Mouse (Mus musculus): ENCODE data around the gene Kif1bp. TPM values are rescaled to one million over a fixed set of nuclear protein-coding genes. Genes with fewer than 3 reads are reported as not detected.
"Not testable (repeated sequence)": the region's sequence is repeated elsewhere in the genome, so short reads cannot be mapped to it uniquely, and the experiment has no call there.

Kif1bp gene
- polyA plus RNA-seq, 1 experiment from 2014 or later = 21.7 TPM

GRCm38 (mm10) chr10:62601053-62601791, 23.0 kb upstream of the Kif1bp start:
- no peaks in the 10 kb centered on the region for H3K4me1 ChIP-seq (replicated peaks; ENCODE audit: control insufficient read depth, insufficient read depth, low read length)
- WGBS = 10% methylated on average over 20 of the region's 20 CpGs
- no peaks in the 10 kb centered on the region for H3K27me3 ChIP-seq (replicated peaks; ENCODE audit: control insufficient read depth, insufficient read depth, low read length)
- H3K27ac ChIP-seq (ENCODE audit: low read depth, low read length) = no peak overlapping the region
- H3K9me3 ChIP-seq (ENCODE audit: control insufficient read depth) = no peaks in the 10 kb centered on the region
- H3K4me2 ChIP-seq (replicated peaks; ENCODE audit: low read depth) = peak overlapping the region; percentile 92
- TF ChIP-seq CTCF (IDR thresholded peaks at IDR 0.05; ENCODE audit: low read depth) = no peak
- H3K4me3 ChIP-seq (ENCODE audit: low read depth, low read length) = peak overlapping the region; percentile 82
- H3K9ac ChIP-seq (ENCODE audit: low read depth, low read length) = peak overlapping the region; percentile 62
- ATAC-seq = no peak
- peaks cover 18% of the 10 kb centered on the region for H3K36me3 ChIP-seq (ENCODE audit: control insufficient read depth, insufficient read depth)

DNA sequence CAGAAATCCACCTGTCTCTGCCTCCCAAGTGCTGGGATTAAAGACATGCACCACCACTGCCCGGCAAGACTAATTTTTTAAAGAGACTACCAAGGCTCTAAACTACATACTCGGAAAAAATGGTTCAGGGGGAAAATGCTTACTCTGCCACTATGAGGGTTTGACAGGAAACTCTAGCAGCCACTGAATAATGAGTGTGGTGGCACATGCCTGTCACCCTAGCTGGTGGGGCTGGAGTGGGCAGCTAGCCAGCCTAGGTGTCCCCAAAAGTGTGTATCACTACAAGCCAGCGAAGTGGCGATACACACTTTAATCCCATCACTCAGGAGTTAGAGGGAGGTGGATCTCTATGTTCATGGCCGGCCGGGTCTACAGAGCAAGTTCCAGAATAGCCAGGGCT, 21.8 kb upstream of the Kif1bp start:
- Histone ChIP-seq H3K4me3 (ENCODE audit: low read depth, low read length) (no peak overlapping the region), H3K4me2 (replicated peaks; ENCODE audit: low read depth) (no peak overlapping the region), H3K27me3 (replicated peaks; ENCODE audit: control insufficient read depth, insufficient read depth, low read length) (no peaks in the 10 kb centered on the region), H3K36me3 (ENCODE audit: control insufficient read depth, insufficient read depth) (peaks cover 19% of the 10 kb centered on the region), H3K9ac (ENCODE audit: low read depth, low read length) (no peak overlapping the region), H3K27ac (ENCODE audit: low read depth, low read length) (no peak overlapping the region), H3K9me3 (ENCODE audit: control insufficient read depth) (no peaks in the 10 kb centered on the region), H3K4me1 (replicated peaks; ENCODE audit: control insufficient read depth, insufficient read depth, low read length) (no peaks in the 10 kb centered on the region)
- TF ChIP-seq CTCF (IDR thresholded peaks at IDR 0.05; ENCODE audit: low read depth) = no peak
- WGBS = 88% methylated on average over 6 of the region's 6 CpGs
- no peak for ATAC-seq

- not testable (repeated sequence) for H3K27ac ChIP-seq (ENCODE audit: low read depth, low read length); H3K27me3 ChIP-seq (replicated peaks; ENCODE audit: control insufficient read depth, insufficient read depth, low read length); H3K4me3 ChIP-seq (ENCODE audit: low read depth, low read length); H3K9ac ChIP-seq (ENCODE audit: low read depth, low read length); H3K9me3 ChIP-seq (ENCODE audit: control insufficient read depth); ATAC-seq; H3K4me1 ChIP-seq (replicated peaks; ENCODE audit: control insufficient read depth, insufficient read depth, low read length); H3K4me2 ChIP-seq (replicated peaks; ENCODE audit: low read depth)
- 91% methylated on average over 3 of the region's 3 CpGs for WGBS
- peaks cover 25% of the 10 kb centered on the region for H3K36me3 ChIP-seq (ENCODE audit: control insufficient read depth, insufficient read depth)
Observed at GRCm38 (mm10) chr10:62599311-62599710, 21.1 kb upstream of the Kif1bp start.

DNA sequence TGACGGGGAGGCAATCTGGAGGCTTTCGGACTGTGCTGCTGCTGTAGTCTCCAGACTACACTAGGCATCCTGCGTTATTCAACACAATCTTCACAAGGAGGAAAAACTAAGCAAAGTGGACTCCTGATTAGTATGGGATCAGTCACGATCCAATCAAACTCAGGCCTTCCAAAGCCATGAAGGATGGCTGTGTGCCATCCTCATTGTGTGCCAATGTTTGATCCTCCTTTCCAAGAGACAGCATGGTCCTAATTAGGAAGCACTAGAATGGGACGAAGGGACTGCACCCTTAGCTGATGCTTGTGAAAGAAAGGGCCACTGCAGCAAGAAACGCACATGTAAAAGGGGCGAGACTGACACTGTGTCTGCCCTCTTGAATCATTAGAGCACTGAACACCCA, 14.2 kb upstream of the Kif1bp start:
- Histone ChIP-seq H3K36me3 (ENCODE audit: control insufficient read depth, insufficient read depth) (peaks cover 63% of the 10 kb centered on the region), H3K4me1 (replicated peaks; ENCODE audit: control insufficient read depth, insufficient read depth, low read length) (no peaks in the 10 kb centered on the region), H3K9me3 (ENCODE audit: control insufficient read depth) (no peaks in the 10 kb centered on the region), H3K4me3 (ENCODE audit: low read depth, low read length) (no peak overlapping the region), H3K9ac (ENCODE audit: low read depth, low read length) (no peak overlapping the region), H3K27ac (ENCODE audit: low read depth, low read length) (no peak overlapping the region), H3K4me2 (replicated peaks; ENCODE audit: low read depth) (no peak overlapping the region), H3K27me3 (replicated peaks; ENCODE audit: control insufficient read depth, insufficient read depth, low read length) (no peaks in the 10 kb centered on the region)
- 91% methylated on average over 7 of the region's 7 CpGs for WGBS
- TF ChIP-seq CTCF (IDR thresholded peaks at IDR 0.05; ENCODE audit: low read depth) = no peak
- no peak for ATAC-seq

DNA sequence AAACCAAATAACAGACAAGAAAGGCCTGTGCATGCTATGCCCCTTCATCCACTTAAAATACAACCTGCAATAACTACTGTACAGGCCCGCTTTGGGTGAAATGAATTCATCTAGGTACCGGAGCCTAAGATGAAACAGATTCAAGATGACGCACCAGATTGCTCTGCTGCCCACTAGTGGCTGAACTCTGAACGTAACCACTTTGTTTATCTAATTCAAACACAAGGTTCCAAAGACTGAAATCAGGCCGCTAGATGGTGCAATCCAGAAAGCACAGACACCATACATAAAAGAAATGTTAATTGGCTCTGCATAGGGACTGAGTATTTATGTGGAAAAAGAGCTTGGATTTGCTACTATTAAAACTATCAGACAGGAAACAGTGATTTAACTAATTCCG, 11.9 kb upstream of the Kif1bp start:
- no peaks in the 10 kb centered on the region for H3K27me3 ChIP-seq (replicated peaks; ENCODE audit: control insufficient read depth, insufficient read depth, low read length)
- no peak overlapping the region for H3K4me3 ChIP-seq (ENCODE audit: low read depth, low read length)
- H3K9me3 ChIP-seq (ENCODE audit: control insufficient read depth) = no peaks in the 10 kb centered on the region
- no peak overlapping the region for H3K27ac ChIP-seq (ENCODE audit: low read depth, low read length)
- no peak overlapping the region for H3K9ac ChIP-seq (ENCODE audit: low read depth, low read length)
- 31% methylated on average over 6 of the region's 6 CpGs for WGBS
- peak; percentile 96 for TF ChIP-seq CTCF (IDR thresholded peaks at IDR 0.05; ENCODE audit: low read depth)
- no peaks in the 10 kb centered on the region for H3K4me1 ChIP-seq (replicated peaks; ENCODE audit: control insufficient read depth, insufficient read depth, low read length)
- peaks cover 72% of the 10 kb centered on the region for H3K36me3 ChIP-seq (ENCODE audit: control insufficient read depth, insufficient read depth)
- peak; percentile 41; the same call in 1 of the 2 replicates for ATAC-seq
- 0 out of 2 replicates have a peak overlapping the region, but pooled peaks have one; percentile 24 for H3K4me2 ChIP-seq (replicated peaks; ENCODE audit: low read depth)

DNA sequence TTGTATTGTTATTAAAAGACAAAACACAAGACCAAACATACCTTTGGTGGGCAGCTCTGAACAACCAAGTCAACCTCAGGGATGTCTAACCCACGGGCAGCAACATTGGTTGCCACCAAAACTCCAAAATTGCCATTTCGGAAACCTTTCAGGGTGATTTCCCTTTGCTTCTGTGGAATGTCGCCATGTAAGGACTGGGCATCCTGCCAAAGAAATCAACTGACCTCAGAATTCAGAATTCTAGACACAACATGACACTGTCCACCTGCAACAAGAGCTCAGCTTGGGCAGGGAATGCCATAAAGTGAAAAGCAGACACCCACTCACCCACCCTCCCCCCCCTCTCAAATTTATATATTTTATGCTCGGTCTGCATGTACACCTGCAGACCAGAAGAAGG, 10.4 kb upstream of the Kif1bp start:
- peaks cover 74% of the 10 kb centered on the region for H3K36me3 ChIP-seq (ENCODE audit: control insufficient read depth, insufficient read depth)
- ATAC-seq = no peak
- no peak for TF ChIP-seq CTCF (IDR thresholded peaks at IDR 0.05; ENCODE audit: low read depth)

More for the DNA sequence above, 10.4 kb upstream of the Kif1bp start:
- H3K4me1 ChIP-seq (replicated peaks; ENCODE audit: control insufficient read depth, insufficient read depth, low read length) = no peaks in the 10 kb centered on the region
- H3K9me3 ChIP-seq (ENCODE audit: control insufficient read depth) = no peaks in the 10 kb centered on the region
- H3K4me3 ChIP-seq (ENCODE audit: low read depth, low read length) = no peak overlapping the region
- WGBS = 76% methylated on average over 4 of the region's 4 CpGs
- H3K9ac ChIP-seq (ENCODE audit: low read depth, low read length) = no peak overlapping the region
- H3K4me2 ChIP-seq (replicated peaks; ENCODE audit: low read depth) = no peak overlapping the region
- H3K27ac ChIP-seq (ENCODE audit: low read depth, low read length) = no peak overlapping the region
- no peaks in the 10 kb centered on the region for H3K27me3 ChIP-seq (replicated peaks; ENCODE audit: control insufficient read depth, insufficient read depth, low read length)

Measured in intestine, postnatal 0 days (tissue).